Mouse (Mus musculus) adrenal gland, adult 18-20 months (tissue): ENCODE measurements around the gene Ssna1. TPM values are rescaled to one million over a fixed set of nuclear protein-coding genes. Genes with fewer than 3 reads are reported as not detected.
A peak's percentile ranks its signal among the peaks of the same experiment; 100 is the strongest.

ENCODE experiments used
- DNase-seq, 2 experiments: peaks; one replicate each; pipeline ENCODE4 v3.0.0; 2021 to 2022; ENCODE audit warnings: low spot score in 2 of 2
- long read RNA-seq, 2 experiments: library from polyadenylated mRNA; stranded (forward); transcript quantifications; one replicate each; pipeline ENCODE4 v2.0.0; 2021
- total RNA-seq, 2 experiments: library from RNA; stranded (reverse); gene quantifications; 1 replicate in 1 of 2; 2 replicates in 1 of 2; pipeline ENCODE4 v1.2.3; 2021

The Ssna1 gene
- total RNA-seq: 10 to 100 TPM; 37.2 to 40.1 TPM
- long read RNA-seq, experiment 1, transcript Ssna1-204 (2 exons, 1,006 nt): minor isoform, 5 of 16 reads
- long read RNA-seq, experiment 1, transcript Ssna1-201 (3 exons, 862 nt): major isoform, 6 of 16 reads
- long read RNA-seq, experiment 1, partial matches to known transcripts: 0 of 16 reads
- long read RNA-seq, experiment 1, other reads (novel, unspliced or antisense): 4 of 16 reads
- long read RNA-seq, experiment 2, transcript Ssna1-204 (2 exons, 1,006 nt): minor isoform, 9 of 41 reads
- long read RNA-seq, experiment 2, transcript Ssna1-201 (3 exons, 862 nt): major isoform, 27 of 41 reads
- long read RNA-seq, experiment 2, partial matches to known transcripts: 3 of 41 reads
- long read RNA-seq, experiment 2, other reads (novel, unspliced or antisense): 0 of 41 reads

GRCm38 (mm10) chr2:25271827-25272511 lies at the start of gene Ssna1, which contains the start of gene Anapc2:
Ssna1 (minus strand) TSS chr2:25272438.
Anapc2 (plus strand) TSS chr2:25272478.
- DNase-seq: peak; percentile 99

- DNase-seq: no peak
These were observed 47.8 kb upstream of the Ssna1 start for GRCm38 (mm10) chr2:25320084-25320483.

GRCm38 (mm10) chr2:25318971-25319773 lies 46.9 kb upstream of the Ssna1 start, which contains the start of gene Grin1:
Grin1 (minus strand) TSS chr2:25319187.
- DNase-seq: peak; percentile 63 to 67

- DNase-seq: no peak
These were observed 46.1 kb upstream of the Ssna1 start for GRCm38 (mm10) chr2:25318119-25318966.

- DNase-seq: no peak
These were observed 39.3 kb upstream of the Ssna1 start for GRCm38 (mm10) chr2:25311491-25311891.

GRCm38 (mm10) chr2:25310969-25311368 lies 38.7 kb upstream of the Ssna1 start:
- DNase-seq: no peak

GRCm38 (mm10) chr2:25310180-25310579 lies 37.9 kb upstream of the Ssna1 start:
- DNase-seq: no peak

- DNase-seq: no peak
These were observed 33.5 kb upstream of the Ssna1 start for GRCm38 (mm10) chr2:25305587-25306359.

- peak in 1 of 2 experiments; percentile 39 for DNase-seq
These were observed 32.7 kb upstream of the Ssna1 start for GRCm38 (mm10) chr2:25304657-25305541.

GRCm38 (mm10) chr2:25303931-25304656 lies 31.9 kb upstream of the Ssna1 start:
- DNase-seq: no peak

GRCm38 (mm10) chr2:25303452-25303851 lies 31.2 kb upstream of the Ssna1 start:
- no peak for DNase-seq

GRCm38 (mm10) chr2:25298046-25298445 lies 25.8 kb upstream of the Ssna1 start:
- no peak for DNase-seq

GRCm38 (mm10) chr2:25297093-25297492 lies 24.9 kb upstream of the Ssna1 start:
- DNase-seq: no peak

GRCm38 (mm10) chr2:25293706-25294105 lies 21.5 kb upstream of the Ssna1 start:
- no peak for DNase-seq

- peak; percentile 71 to 82 for DNase-seq
These were observed 20.6 kb upstream of the Ssna1 start for GRCm38 (mm10) chr2:25292856-25293255.

- no peak for DNase-seq
These were observed 19.9 kb upstream of the Ssna1 start for GRCm38 (mm10) chr2:25292054-25292544.

GRCm38 (mm10) chr2:25291184-25292053 lies 19.2 kb upstream of the Ssna1 start:
- no peak for DNase-seq
